ENCODE assay signal across 8 mouse cellular contexts in the genomic region with DNA sequence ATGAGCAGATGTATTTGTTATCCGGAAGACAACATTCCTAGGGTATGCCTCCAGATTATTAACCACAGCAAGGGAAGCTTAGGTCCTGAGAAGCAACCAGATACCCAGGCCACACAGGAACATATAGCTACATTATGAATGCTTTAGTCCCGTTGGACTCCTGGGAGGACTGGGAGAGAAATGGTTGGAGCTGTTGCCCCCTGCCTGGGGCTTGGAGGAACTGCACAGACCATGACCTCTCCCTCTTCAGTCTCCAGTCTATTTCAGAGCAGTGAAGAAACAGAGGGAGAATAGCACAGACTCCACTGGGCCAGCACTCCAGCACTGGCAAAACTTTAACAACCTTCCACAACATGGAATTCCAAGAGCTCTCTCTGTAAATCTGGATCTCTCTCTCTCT. TPM values are rescaled to one million over a fixed set of nuclear protein-coding genes. Genes with fewer than 3 reads are reported as not detected.
DNase-seq lines count a peak whose midpoint lies in the region; ATAC-seq and TF ChIP-seq lines count a peak whose summit lies in the region.

No protein-coding gene starts in this region.

- H3K36me3 ChIP-seq in forebrain, postnatal 0 days (ENCODE audit: insufficient read depth) = no peaks in the 10 kb centered on the region
- no peaks in the 10 kb centered on the region for H3K36me3 ChIP-seq in forebrain, embryonic 15.5 days
- no peaks in the 10 kb centered on the region for H3K36me3 ChIP-seq in spleen, adult 2 months (ENCODE audit: control insufficient read depth, insufficient read depth, low read length)
- H3K36me3 ChIP-seq in embryonic facial prominence, embryonic 11.5 days (replicated peaks; ENCODE audit: control insufficient read depth, insufficient read depth, low read depth, low read length) = no peaks in the 10 kb centered on the region
- no peaks in the 10 kb centered on the region for H3K36me3 ChIP-seq in lung, embryonic 16.5 days (ENCODE audit: control insufficient read depth, insufficient read depth, low read length)

- 49% methylated on average over 2 of the region's 2 CpGs for WGBS in forebrain, postnatal 0 days
- WGBS in forebrain, embryonic 15.5 days = 43% methylated on average over 2 of the region's 2 CpGs
- WGBS in spleen, adult 2 months = 47% methylated on average over 2 of the region's 2 CpGs
- WGBS in embryonic facial prominence, embryonic 11.5 days = 46% methylated on average over 2 of the region's 2 CpGs
- 32% methylated on average over 2 of the region's 2 CpGs for WGBS in lung, embryonic 16.5 days

- no peaks in the 10 kb centered on the region for H3K9me3 ChIP-seq in forebrain, postnatal 0 days (ENCODE audit: low read length)
- H3K9me3 ChIP-seq in forebrain, embryonic 15.5 days = no peaks in the 10 kb centered on the region
- H3K9me3 ChIP-seq in embryonic facial prominence, embryonic 11.5 days (replicated peaks; ENCODE audit: control insufficient read depth, low read length) = no peaks in the 10 kb centered on the region
- H3K9me3 ChIP-seq in lung, embryonic 16.5 days (ENCODE audit: control insufficient read depth, low read length) = no peaks in the 10 kb centered on the region

- H3K4me1 ChIP-seq in forebrain, postnatal 0 days (ENCODE audit: insufficient read depth) = no peaks in the 10 kb centered on the region
- H3K4me1 ChIP-seq in forebrain, embryonic 15.5 days = peaks cover 10% of the 10 kb centered on the region
- peaks cover 7% of the 10 kb centered on the region; the same call in 1 of the 2 replicates for H3K4me1 ChIP-seq in spleen, adult 2 months (ENCODE audit: control insufficient read depth, insufficient read depth, insufficient read length)
- H3K4me1 ChIP-seq in embryonic facial prominence, embryonic 11.5 days (ENCODE audit: control insufficient read depth, insufficient read depth, low read length) = no peaks in the 10 kb centered on the region
- H3K4me1 ChIP-seq in lung, embryonic 16.5 days (replicated peaks; ENCODE audit: control insufficient read depth, insufficient read depth, low read length) = peaks cover 9% of the 10 kb centered on the region

- no peak overlapping the region for H3K4me2 ChIP-seq in forebrain, postnatal 0 days (ENCODE audit: low read depth)
- no peak overlapping the region for H3K4me2 ChIP-seq in forebrain, embryonic 15.5 days (replicated peaks)
- H3K4me2 ChIP-seq in embryonic facial prominence, embryonic 11.5 days (ENCODE audit: low read depth, low read length) = no peak overlapping the region
- H3K4me2 ChIP-seq in lung, embryonic 16.5 days (ENCODE audit: low read depth, low read length) = no peak overlapping the region

- peak; percentile 61 for TF ChIP-seq CTCF in forebrain, postnatal 0 days (IDR thresholded peaks at IDR 0.05; ENCODE audit: low read depth)
- TF ChIP-seq CTCF in spleen, adult 2 months (IDR thresholded peaks at IDR 0.05; ENCODE audit: extremely low read depth, insufficient read depth, insufficient read length, insufficient replicate concordance) = peak; percentile 22; the same call in 1 of the 2 replicates

- no peak overlapping the region for H3K27ac ChIP-seq in forebrain, postnatal 0 days (ENCODE audit: low read depth, low read length)
- no peak overlapping the region for H3K27ac ChIP-seq in forebrain, embryonic 15.5 days (replicated peaks)
- no peak overlapping the region for H3K27ac ChIP-seq in spleen, adult 2 months (ENCODE audit: insufficient read depth, low read length)
- H3K27ac ChIP-seq in embryonic facial prominence, embryonic 11.5 days (replicated peaks; ENCODE audit: low read depth, low read length) = no peak overlapping the region
- no peak overlapping the region for H3K27ac ChIP-seq in lung, embryonic 16.5 days (ENCODE audit: low read length)

- no peak for TF ChIP-seq POLR2A in spleen, adult 2 months (IDR thresholded peaks at IDR 0.05; ENCODE audit: low read depth, low read length)

- no peaks in the 10 kb centered on the region for H3K27me3 ChIP-seq in forebrain, postnatal 0 days (ENCODE audit: insufficient read depth, low read length)
- H3K27me3 ChIP-seq in forebrain, embryonic 15.5 days = no peaks in the 10 kb centered on the region
- no peaks in the 10 kb centered on the region for H3K27me3 ChIP-seq in spleen, adult 2 months (ENCODE audit: control insufficient read depth, insufficient read depth, low read length)
- H3K27me3 ChIP-seq in embryonic facial prominence, embryonic 11.5 days (ENCODE audit: control insufficient read depth, insufficient read depth, low read length) = no peaks in the 10 kb centered on the region
- H3K27me3 ChIP-seq in lung, embryonic 16.5 days (ENCODE audit: control insufficient read depth, insufficient read depth, low read depth, low read length) = no peaks in the 10 kb centered on the region

- no peak overlapping the region for H3K9ac ChIP-seq in forebrain, postnatal 0 days
- H3K9ac ChIP-seq in forebrain, embryonic 15.5 days (replicated peaks) = no peak overlapping the region
- H3K9ac ChIP-seq in embryonic facial prominence, embryonic 11.5 days (replicated peaks; ENCODE audit: low read length) = no peak overlapping the region
- no peak overlapping the region for H3K9ac ChIP-seq in lung, embryonic 16.5 days (ENCODE audit: low read length)

- H3K4me3 ChIP-seq in forebrain, postnatal 0 days (ENCODE audit: low read depth, low read length) = no peak overlapping the region
- H3K4me3 ChIP-seq in forebrain, embryonic 15.5 days = no peak overlapping the region
- H3K4me3 ChIP-seq in spleen, adult 2 months (ENCODE audit: extremely low read depth, insufficient read depth, insufficient read length) = no peak overlapping the region
- H3K4me3 ChIP-seq in embryonic facial prominence, embryonic 11.5 days (ENCODE audit: low read depth, low read length) = no peak overlapping the region
- H3K4me3 ChIP-seq in lung, embryonic 16.5 days (ENCODE audit: low read length) = no peak overlapping the region

- ATAC-seq in forebrain, postnatal 0 days = peak; percentile 57
- no peak for ATAC-seq in forebrain, embryonic 15.5 days (replicated peaks)
- ATAC-seq in embryonic facial prominence, embryonic 11.5 days (replicated peaks; ENCODE audit: insufficient number of reproducible peaks, low FRiP score, low TSS enrichment, low read depth) = no peak
- ATAC-seq in lung, embryonic 16.5 days (ENCODE audit: low read depth) = peak; percentile 75

- no peak for DNase-seq in forebrain, postnatal 0 days
- no peak for DNase-seq in spleen, adult 2 months (ENCODE audit: low read depth in 1 of 2, low spot score in 2 of 2)
- no peak for DNase-seq in spleen, postnatal 4 days (ENCODE audit: low spot score in 2 of 2)
- DNase-seq in embryonic facial prominence, embryonic 11.5 days (ENCODE audit: low spot score) = peak; percentile 51
- DNase-seq in right cerebral cortex, postnatal 25 days = no peak
- DNase-seq in natural killer cell, adult 2 months (ENCODE audit: low spot score in 2 of 2) = no peak

RNA-seq across cellular contexts. Expression of a gene that starts 17.9 kb away (rescaled TPM):
- 62.4 and 72.2 TPM in 2 replicates for total RNA-seq in forebrain, postnatal 0 days (2014; rRNA removed)
- 94.9 and 112 TPM in 2 replicates for polyA plus RNA-seq in forebrain, postnatal 0 days (2015; fragmentation: Nextera tagmentation; extraction: Ambion mirVana)
- polyA plus RNA-seq in forebrain, embryonic 15.5 days (2015; fragmentation: Nextera tagmentation; extraction: Ambion mirVana) = 90.1 and 93.3 TPM in 2 replicates
- 7.7 and 8.3 TPM in 2 replicates for polyA plus RNA-seq in spleen, adult 2 months (2012; rRNA removed)
- 41.2 TPM in 2 replicates for polyA plus RNA-seq in embryonic facial prominence, embryonic 11.5 days (2014; fragmentation: Nextera tagmentation; extraction: Ambion mirVana)
- 25.5 and 28.0 TPM in 2 replicates for polyA plus RNA-seq in lung, embryonic 16.5 days (2015; fragmentation: Nextera tagmentation; extraction: Ambion mirVana)

Comparison
In these comparisons a context has a peak if more than half of its experiments do, and no peak if none do; other contexts are left out.
1. ATAC-seq: peak in forebrain, postnatal 0 days (single experiment) and lung, embryonic 16.5 days (single experiment); none in forebrain, embryonic 15.5 days (single experiment) and embryonic facial prominence, embryonic 11.5 days (single experiment).